Mouse (Mus musculus) CH12.LX (cell line): ENCODE results near the gene Zfp296.

ENCODE experiments used
- CTCF ChIP-seq, 2 experiments: IDR thresholded peaks in 1 of 2; conservative IDR thresholded peaks in 1 of 2; 2 replicates each; pipeline ENCODE4 v1.5.1; 2011 to 2012; ENCODE audit warnings: low read depth in 2 of 2, low read length in 2 of 2, improper control_type of control experiment in 1 of 2, inconsistent platforms in 1 of 2, mild to moderate bottlenecking in 1 of 2, moderate library complexity in 1 of 2
- EP300 ChIP-seq: IDR thresholded peaks from 2 replicates; pipeline ENCODE4 v1.6.1; 2011; ENCODE audit warnings: low read length, improper control_type of control experiment
- HCFC1 ChIP-seq: IDR thresholded peaks from 2 replicates; pipeline ENCODE4 v1.6.1; 2012; ENCODE audit warnings: low read depth, mild to moderate bottlenecking, inconsistent platforms, low read length, improper control_type of control experiment
- MAFK ChIP-seq: IDR thresholded peaks from 2 replicates; pipeline ENCODE4 v1.6.1; 2011; ENCODE audit warnings: low read length, improper control_type of control experiment; ENCODE audit not compliant: insufficient replicate concordance
- MAX ChIP-seq: IDR thresholded peaks from 2 replicates; pipeline ENCODE4 v1.6.1; 2011; ENCODE audit warnings: low read length, improper control_type of control experiment
- MYC ChIP-seq: IDR thresholded peaks from 2 replicates; pipeline ENCODE4 v1.6.1; 2011; ENCODE audit warnings: low read depth, mild to moderate bottlenecking, improper control_type of control experiment, low read length
- NELFE ChIP-seq: IDR thresholded peaks from 2 replicates; pipeline ENCODE4 v1.6.1; 2011; ENCODE audit warnings: low read depth, low read length, improper control_type of control experiment
- POLR2A ChIP-seq: IDR thresholded peaks from 2 replicates; pipeline ENCODE4 v1.6.1; 2011; ENCODE audit warnings: low read depth, mild to moderate bottlenecking, improper control_type of control experiment, low read length
- RAD21 ChIP-seq: IDR thresholded peaks from 2 replicates; pipeline ENCODE4 v1.6.1; 2011; ENCODE audit warnings: low read depth, mild to moderate bottlenecking, low read length, improper control_type of control experiment, moderate library complexity
- SMC3 ChIP-seq: IDR thresholded peaks from 2 replicates; pipeline ENCODE4 v1.6.1; 2011; ENCODE audit warnings: low read depth, low read length, improper control_type of control experiment
- TBP ChIP-seq: conservative IDR thresholded peaks from 2 replicates; pipeline ENCODE4 v1.6.1; 2011; ENCODE audit warnings: low read depth, low read length, improper control_type of control experiment
- ZNF384 ChIP-seq: IDR thresholded peaks from 2 replicates; pipeline ENCODE4 v1.6.1; 2012; ENCODE audit warnings: low read depth, low read length, improper control_type of control experiment, inconsistent platforms

- no peak for TF ChIP-seq RAD21
- no peak for TF ChIP-seq MAX
- no peak for TF ChIP-seq CTCF (conservative IDR thresholded peaks at IDR 0.05 in 1 of 2, IDR thresholded peaks at IDR 0.05 in 1 of 2; ENCODE audit: low read depth in 2 of 2, low read length in 2 of 2)
- no peak for TF ChIP-seq HCFC1
- no peak for TF ChIP-seq SMC3
- no peak for TF ChIP-seq NELFE
- TF ChIP-seq ZNF384, result no peak
- no peak for TF ChIP-seq EP300
- no peak for TF ChIP-seq POLR2A
- TF ChIP-seq MYC, result no peak
- TF ChIP-seq TBP, result no peak
- no peak for TF ChIP-seq MAFK
These were observed 43.7 kb downstream of the Zfp296 start for GRCm38 (mm10) chr7:19620811-19621210.
